Mouse (Mus musculus): ENCODE results near the gene Syngr1. TPM values are rescaled to one million over a fixed set of nuclear protein-coding genes. Genes with fewer than 3 reads are reported as not detected.

Gene Syngr1
- total and polyA plus RNA-seq, 3 experiments: 44.2 to 86.9 (median 74.6) TPM

GRCm38 (mm10) chr15:80153757-80154156, 62.6 kb downstream of the Syngr1 start:
- Histone ChIP-seq H3K4me3 (ENCODE audit: low read depth, low read length) (no peak overlapping the region), H3K9me3 (replicated peaks) (no peaks in the 10 kb centered on the region), H3K36me3 (replicated peaks) (peaks cover 99% of the 10 kb centered on the region), H3K27me3 (ENCODE audit: insufficient read depth, low read length) (no peaks in the 10 kb centered on the region), H3K4me1 (ENCODE audit: insufficient read depth, low read depth, low read length) (peaks cover 18% of the 10 kb centered on the region)
- DNase-seq (ENCODE audit: low spot score): no peak
- no peak for ATAC-seq (ENCODE audit: extremely low read depth, insufficient number of reproducible peaks, low FRiP score, poor library complexity, severe bottlenecking)
- TF ChIP-seq GATA2 (IDR thresholded peaks at IDR 0.05; ENCODE audit: borderline replicate concordance, low read depth, low read length): no peak
- no peak for TF ChIP-seq POLR2AphosphoS5 (IDR thresholded peaks at IDR 0.05; ENCODE audit: insufficient replicate concordance, low read depth, low read length)
- TF ChIP-seq CTCF (IDR thresholded peaks at IDR 0.05; ENCODE audit: low read depth, low read length): no peak
- no peak for TF ChIP-seq TAL1 (conservative IDR thresholded peaks at IDR 0.05; ENCODE audit: low read depth, low read length)
- TF ChIP-seq GATA1 (IDR thresholded peaks at IDR 0.05; ENCODE audit: borderline replicate concordance, low read length): no peak

DNA sequence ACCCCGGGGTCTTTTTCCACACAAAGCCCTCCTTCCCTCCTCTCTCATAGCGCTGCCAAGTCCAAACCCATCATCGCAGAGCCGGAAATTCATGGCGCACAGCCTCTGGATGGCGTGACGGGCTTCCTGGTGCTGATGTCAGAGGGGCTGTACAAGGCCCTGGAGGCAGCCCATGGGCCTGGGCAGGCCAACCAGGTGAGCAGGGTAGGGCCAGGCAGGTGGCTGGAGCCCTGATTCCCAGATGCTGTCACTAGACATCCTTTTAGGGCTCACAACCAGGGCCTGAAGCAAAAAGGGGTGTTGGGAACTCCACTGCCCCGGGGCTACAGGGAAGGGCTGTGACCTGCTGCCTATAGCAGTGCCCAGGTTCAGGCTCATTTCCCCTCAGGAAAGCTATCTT, 64.6 kb downstream of the Syngr1 start:
- TF ChIP-seq GATA2 (IDR thresholded peaks at IDR 0.05; ENCODE audit: borderline replicate concordance, low read depth, low read length) (no peak), GATA1 (IDR thresholded peaks at IDR 0.05; ENCODE audit: borderline replicate concordance, low read length) (no peak), TAL1 (conservative IDR thresholded peaks at IDR 0.05; ENCODE audit: low read depth, low read length) (no peak), CTCF (IDR thresholded peaks at IDR 0.05; ENCODE audit: low read depth, low read length) (no peak), POLR2AphosphoS5 (IDR thresholded peaks at IDR 0.05; ENCODE audit: insufficient replicate concordance, low read depth, low read length) (no peak)
- Histone ChIP-seq H3K36me3 (replicated peaks) (peaks cover 99% of the 10 kb centered on the region), H3K4me3 (ENCODE audit: low read depth, low read length) (no peak overlapping the region), H3K27me3 (ENCODE audit: insufficient read depth, low read length) (no peaks in the 10 kb centered on the region), H3K9me3 (replicated peaks) (no peaks in the 10 kb centered on the region), H3K4me1 (ENCODE audit: insufficient read depth, low read depth, low read length) (peaks cover 18% of the 10 kb centered on the region)
- ATAC-seq (ENCODE audit: extremely low read depth, insufficient number of reproducible peaks, low FRiP score, poor library complexity, severe bottlenecking) (no peak), DNase-seq (ENCODE audit: low spot score) (no peak)

DNA sequence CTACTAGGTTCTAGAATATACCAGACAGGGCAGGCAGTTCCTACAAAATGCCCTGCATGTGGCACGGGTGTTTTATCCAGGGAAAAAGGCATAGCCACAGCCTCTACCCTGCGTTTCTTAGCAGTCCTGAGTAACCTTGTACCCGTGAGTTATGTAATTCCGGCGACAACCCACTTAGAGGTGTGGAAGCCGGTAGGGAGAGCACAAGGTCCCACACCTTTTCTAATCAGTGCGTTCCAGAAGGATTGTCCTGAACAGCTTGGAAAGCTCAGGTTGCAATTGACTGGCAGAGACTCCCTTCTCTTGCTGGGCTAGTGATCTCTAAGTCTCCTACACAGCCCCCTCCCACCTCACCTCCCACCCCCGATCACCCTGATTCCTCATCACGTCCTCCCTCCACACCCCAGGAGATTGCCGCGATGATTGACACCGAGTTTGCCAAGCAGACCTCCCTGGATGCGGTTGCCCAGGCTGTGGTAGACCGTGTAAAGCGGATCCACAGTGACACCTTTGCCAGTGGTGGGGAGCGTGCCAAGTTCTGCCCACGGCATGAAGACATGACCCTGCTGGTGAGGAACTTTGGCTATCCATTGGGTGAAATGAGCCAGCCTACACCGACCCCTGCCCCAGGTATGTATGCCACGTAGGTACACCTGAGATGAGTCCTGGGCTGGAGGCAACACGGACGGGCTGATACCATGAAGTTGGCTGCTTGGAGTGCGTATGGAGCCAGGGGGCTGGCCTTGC, 66.2 kb downstream of the Syngr1 start:
- Histone ChIP-seq H3K27me3 (ENCODE audit: insufficient read depth, low read length) (no peaks in the 10 kb centered on the region), H3K36me3 (replicated peaks) (peaks cover 100% of the 10 kb centered on the region), H3K9me3 (replicated peaks) (no peaks in the 10 kb centered on the region), H3K4me1 (ENCODE audit: insufficient read depth, low read depth, low read length) (peaks cover 18% of the 10 kb centered on the region), H3K4me3 (ENCODE audit: low read depth, low read length) (no peak overlapping the region)
- DNase-seq (ENCODE audit: low spot score) (no peak), ATAC-seq (ENCODE audit: extremely low read depth, insufficient number of reproducible peaks, low FRiP score, poor library complexity, severe bottlenecking) (no peak)
- TF ChIP-seq TAL1 (conservative IDR thresholded peaks at IDR 0.05; ENCODE audit: low read depth, low read length) (no peak), GATA2 (IDR thresholded peaks at IDR 0.05; ENCODE audit: borderline replicate concordance, low read depth, low read length) (no peak), CTCF (IDR thresholded peaks at IDR 0.05; ENCODE audit: low read depth, low read length) (no peak), POLR2AphosphoS5 (IDR thresholded peaks at IDR 0.05; ENCODE audit: insufficient replicate concordance, low read depth, low read length) (no peak), GATA1 (IDR thresholded peaks at IDR 0.05; ENCODE audit: borderline replicate concordance, low read length) (no peak)

- Histone ChIP-seq H3K4me3 (ENCODE audit: low read depth, low read length) (no peak overlapping the region), H3K27me3 (ENCODE audit: insufficient read depth, low read length) (no peaks in the 10 kb centered on the region), H3K4me1 (ENCODE audit: insufficient read depth, low read depth, low read length) (peaks cover 24% of the 10 kb centered on the region), H3K9me3 (replicated peaks) (no peaks in the 10 kb centered on the region), H3K36me3 (replicated peaks) (peaks cover 100% of the 10 kb centered on the region)
- TF ChIP-seq GATA2 (IDR thresholded peaks at IDR 0.05; ENCODE audit: borderline replicate concordance, low read depth, low read length) (no peak), CTCF (IDR thresholded peaks at IDR 0.05; ENCODE audit: low read depth, low read length) (no peak), POLR2AphosphoS5 (IDR thresholded peaks at IDR 0.05; ENCODE audit: insufficient replicate concordance, low read depth, low read length) (no peak)
- DNase-seq (ENCODE audit: low spot score) (no peak), ATAC-seq (ENCODE audit: extremely low read depth, insufficient number of reproducible peaks, low FRiP score, poor library complexity, severe bottlenecking) (no peak)
These were observed 67.0 kb downstream of the Syngr1 start for GRCm38 (mm10) chr15:80158001-80158706.

DNA sequence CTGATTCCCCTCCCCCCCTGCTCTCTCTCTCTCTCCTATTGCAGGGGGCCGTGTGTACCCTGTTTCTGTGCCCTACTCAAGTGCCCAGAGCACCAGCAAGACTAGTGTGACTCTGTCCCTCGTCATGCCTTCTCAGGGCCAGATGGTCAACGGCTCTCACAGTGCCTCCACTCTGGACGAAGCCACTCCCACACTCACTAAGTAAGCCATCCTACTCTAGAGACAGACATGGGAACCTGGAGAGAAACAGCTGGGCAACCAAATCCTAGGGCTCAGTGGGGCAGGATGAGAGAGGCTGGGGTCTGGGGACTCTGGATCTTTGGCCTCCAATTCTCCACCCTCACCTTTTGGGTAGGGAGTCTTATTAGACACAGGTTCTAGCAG, 67.6 kb downstream of the Syngr1 start:
- Histone ChIP-seq H3K4me1 (ENCODE audit: insufficient read depth, low read depth, low read length) (peaks cover 24% of the 10 kb centered on the region), H3K36me3 (replicated peaks) (peaks cover 100% of the 10 kb centered on the region), H3K9me3 (replicated peaks) (no peaks in the 10 kb centered on the region), H3K4me3 (ENCODE audit: low read depth, low read length) (no peak overlapping the region), H3K27me3 (ENCODE audit: insufficient read depth, low read length) (no peaks in the 10 kb centered on the region)
- TF ChIP-seq CTCF (IDR thresholded peaks at IDR 0.05; ENCODE audit: low read depth, low read length): no peak
- no peak for TF ChIP-seq TAL1 (conservative IDR thresholded peaks at IDR 0.05; ENCODE audit: low read depth, low read length)
- TF ChIP-seq GATA2 (IDR thresholded peaks at IDR 0.05; ENCODE audit: borderline replicate concordance, low read depth, low read length): no peak
- TF ChIP-seq GATA1 (IDR thresholded peaks at IDR 0.05; ENCODE audit: borderline replicate concordance, low read length): no peak
- no peak for TF ChIP-seq POLR2AphosphoS5 (IDR thresholded peaks at IDR 0.05; ENCODE audit: insufficient replicate concordance, low read depth, low read length)
- DNase-seq (ENCODE audit: low spot score) (no peak), ATAC-seq (ENCODE audit: extremely low read depth, insufficient number of reproducible peaks, low FRiP score, poor library complexity, severe bottlenecking) (no peak)

DNA sequence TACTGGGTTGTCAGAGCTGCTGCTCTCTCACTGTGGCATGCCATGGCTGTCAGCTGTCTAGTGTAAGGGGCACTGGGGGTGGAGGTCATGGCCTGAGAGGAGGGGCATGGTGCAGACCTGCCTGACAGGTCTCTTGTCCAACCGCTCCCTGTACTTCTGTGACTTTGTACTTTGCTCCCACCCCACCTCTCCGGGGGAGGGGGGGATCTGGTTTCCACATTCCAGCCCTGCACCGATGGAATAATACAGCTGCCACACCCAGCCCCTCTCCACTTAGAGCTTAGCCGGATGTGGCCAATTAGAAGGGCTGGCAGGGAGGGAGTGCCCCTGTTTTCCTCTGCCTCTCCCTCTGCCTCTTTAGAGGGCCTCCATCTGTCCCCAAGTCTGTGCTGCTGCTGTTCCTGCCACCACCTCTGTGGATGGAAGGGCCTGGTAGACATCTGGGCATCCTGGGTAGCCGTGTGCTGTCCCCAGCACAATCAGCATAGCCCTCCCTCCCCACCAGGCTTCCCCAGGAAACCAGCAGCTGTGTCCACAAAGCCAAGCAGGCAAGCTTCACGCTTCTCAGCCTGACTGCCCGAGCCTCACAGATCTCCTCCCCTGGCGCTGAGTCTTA, 68.3 kb downstream of the Syngr1 start:
- H3K9me3 ChIP-seq (replicated peaks): no peaks in the 10 kb centered on the region
- H3K27me3 ChIP-seq (ENCODE audit: insufficient read depth, low read length): no peaks in the 10 kb centered on the region
- peaks cover 94% of the 10 kb centered on the region for H3K36me3 ChIP-seq (replicated peaks)
- TF ChIP-seq CTCF (IDR thresholded peaks at IDR 0.05; ENCODE audit: low read depth, low read length): no peak
- TF ChIP-seq GATA1 (IDR thresholded peaks at IDR 0.05; ENCODE audit: borderline replicate concordance, low read length): no peak
- no peak for TF ChIP-seq TAL1 (conservative IDR thresholded peaks at IDR 0.05; ENCODE audit: low read depth, low read length)
- no peak for TF ChIP-seq POLR2AphosphoS5 (IDR thresholded peaks at IDR 0.05; ENCODE audit: insufficient replicate concordance, low read depth, low read length)
- TF ChIP-seq GATA2 (IDR thresholded peaks at IDR 0.05; ENCODE audit: borderline replicate concordance, low read depth, low read length): no peak
- no peak overlapping the region for H3K4me3 ChIP-seq (ENCODE audit: low read depth, low read length)
- ATAC-seq (ENCODE audit: extremely low read depth, insufficient number of reproducible peaks, low FRiP score, poor library complexity, severe bottlenecking) (no peak), DNase-seq (ENCODE audit: low spot score) (no peak)
- H3K4me1 ChIP-seq (ENCODE audit: insufficient read depth, low read depth, low read length): peaks cover 22% of the 10 kb centered on the region

Measured in G1E (cell line).